Mouse (Mus musculus) limb, embryonic 11.5 days (tissue): ENCODE data around the gene 2310079G19Rik. TPM values are rescaled to one million over a fixed set of nuclear protein-coding genes. Genes with fewer than 3 reads are reported as not detected.

Experiments used
- ATAC-seq: fragments of 200-750 bp; cut with Nextera tagmentation; 2 replicates; pipeline ENCODE4 v1.8.0; 2017; ENCODE audit warnings: low read depth; ENCODE audit not compliant: insufficient number of reproducible peaks, low FRiP score, low TSS enrichment
- DNase-seq: peaks from one replicate; pipeline ENCODE4 v3.0.0-alpha.2; 2015; ENCODE audit warnings: low spot score
- H3K27ac ChIP-seq: fragments of 300-500 bp; sonication (generic); replicated peaks from 2 replicates; pipeline ENCODE4 v1.5.1; 2014; ENCODE audit warnings: low read depth, mild to moderate bottlenecking, low read length
- H3K27me3 ChIP-seq: fragments of 300-500 bp; sonication (generic); 2 replicates; pipeline ENCODE4 v1.6.1; 2014; ENCODE audit warnings: mild to moderate bottlenecking, low read length, mixed read lengths; ENCODE audit not compliant: control insufficient read depth, insufficient read depth
- H3K36me3 ChIP-seq: fragments of 300-500 bp; sonication (generic); 2 replicates; pipeline ENCODE4 v1.6.1; 2014; ENCODE audit warnings: mild to moderate bottlenecking, low read length, moderate library complexity, mixed read lengths; ENCODE audit not compliant: control insufficient read depth, insufficient read depth
- H3K4me1 ChIP-seq: fragments of 300-500 bp; sonication (generic); 2 replicates; pipeline ENCODE4 v1.6.1; 2014; ENCODE audit warnings: low read length, mixed read lengths; ENCODE audit not compliant: control insufficient read depth, insufficient read depth
- H3K4me2 ChIP-seq: fragments of 300-500 bp; sonication (generic); 2 replicates; pipeline ENCODE4 v1.6.1; 2014; ENCODE audit warnings: low read depth, mild to moderate bottlenecking, moderate library complexity; ENCODE audit not compliant: severe bottlenecking
- H3K4me3 ChIP-seq: fragments of 300-500 bp; sonication (generic); 2 replicates; pipeline ENCODE4 v1.5.1; 2014; ENCODE audit warnings: low read depth, low read length
- H3K9ac ChIP-seq: fragments of 300-500 bp; sonication (generic); 2 replicates; pipeline ENCODE4 v1.6.1; 2014; ENCODE audit warnings: mild to moderate bottlenecking, low read length
- H3K9me3 ChIP-seq: fragments of 300-500 bp; sonication (generic); 2 replicates; pipeline ENCODE4 v1.6.1; 2016; ENCODE audit warnings: low read length; ENCODE audit not compliant: control insufficient read depth
- WGBS: fragments of 180-500 bp; shearing (Covaris S2); extraction: QIAGEN DNeasy Blood & Tissue Kit; methylation state at CpG from one replicate; pipeline ENCODE4 v1.1.7; 2014; 5-methylcytosine and 5-hydroxymethylcytosine counted together
- polyA plus RNA-seq: library from polyadenylated mRNA; unstranded; fragments of >200 nt; fragmentation: Nextera tagmentation; extraction: Ambion mirVana; gene quantifications from 2 replicates; pipeline ENCODE4 v1.2.1, GENCODE M21; 2014

Gene 2310079G19Rik
- polyA plus RNA-seq, 1 experiment from 2014 or later, result not detected

- Histone ChIP-seq H3K9me3 (no peaks in the 10 kb centered on the region), H3K27me3 (no peaks in the 10 kb centered on the region), H3K36me3 (no peaks in the 10 kb centered on the region), H3K4me3 (no peak overlapping the region), H3K4me2 (no peak overlapping the region), H3K4me1 (no peaks in the 10 kb centered on the region), H3K9ac (no peak overlapping the region), H3K27ac (no peak overlapping the region)
- DNase-seq, result no peak
- WGBS, result 29% methylated on average over 4 of the region's 4 CpGs
- no peak for ATAC-seq
Observed at GRCm38 (mm10) chr16:88635142-88635541, 7.7 kb upstream of the 2310079G19Rik start.

DNA sequence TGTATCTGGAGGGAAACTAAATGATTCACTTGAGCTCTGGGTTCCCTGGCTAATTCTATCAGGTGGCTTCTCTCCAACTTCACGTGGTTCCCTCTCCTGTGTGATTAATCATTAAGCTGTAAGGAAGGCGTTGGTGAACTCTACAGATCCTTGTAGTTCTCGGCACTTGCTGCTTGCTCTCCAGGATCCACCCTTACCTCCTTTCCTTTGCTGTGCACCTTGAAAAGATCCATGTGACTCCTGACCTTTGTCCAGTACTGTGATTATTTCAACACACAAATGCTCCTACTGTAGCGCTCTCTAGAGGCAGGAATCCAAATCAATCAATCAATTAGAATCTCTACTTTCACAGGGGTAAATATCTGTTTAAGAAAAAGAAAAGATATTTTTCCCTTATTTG is 4.0 kb upstream of the 2310079G19Rik start:
- Histone ChIP-seq H3K9ac (no peak overlapping the region), H3K27ac (no peak overlapping the region), H3K27me3 (no peaks in the 10 kb centered on the region), H3K4me3 (no peak overlapping the region), H3K4me2 (no peak overlapping the region), H3K4me1 (no peaks in the 10 kb centered on the region), H3K36me3 (no peaks in the 10 kb centered on the region), H3K9me3 (no peaks in the 10 kb centered on the region)
- WGBS, result 73% methylated on average over 4 of the region's 4 CpGs
- ATAC-seq (no peak), DNase-seq (no peak)

GRCm38 (mm10) chr16:88612712-88613111 is 14.8 kb downstream of the 2310079G19Rik start:
- no peaks in the 10 kb centered on the region for H3K4me1 ChIP-seq
- H3K27me3 ChIP-seq, result no peaks in the 10 kb centered on the region
- H3K27ac ChIP-seq, result no peak overlapping the region
- no peaks in the 10 kb centered on the region for H3K36me3 ChIP-seq
- DNase-seq (no peak), ATAC-seq (no peak)
- no peak overlapping the region for H3K9ac ChIP-seq
- no peak overlapping the region for H3K4me3 ChIP-seq
- H3K9me3 ChIP-seq, result no peaks in the 10 kb centered on the region
- H3K4me2 ChIP-seq, result no peak overlapping the region
- WGBS, result 86% methylated on average over 4 of the region's 4 CpGs

DNA sequence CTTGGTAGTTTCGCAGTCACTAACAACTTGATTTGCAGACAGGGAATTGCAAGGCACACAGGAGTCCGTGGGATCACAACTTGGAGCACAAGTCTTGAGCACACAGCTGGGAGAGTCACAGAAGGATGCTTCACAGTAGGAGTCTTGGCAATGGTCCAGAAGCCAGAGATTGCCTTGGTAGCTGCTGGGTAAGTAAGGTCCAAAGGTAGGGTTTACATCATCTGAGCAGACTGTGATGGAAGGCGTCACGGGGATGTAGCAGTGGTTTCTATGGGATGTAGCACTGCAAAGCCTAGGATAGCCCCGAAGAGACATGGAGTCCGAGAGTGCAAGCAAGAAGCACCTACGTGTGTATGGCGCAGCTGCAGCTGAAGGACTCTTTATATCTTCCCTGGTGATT is 15.5 kb downstream of the 2310079G19Rik start, which contains the start of gene Krtap24-1:
Gene Krtap24-1 (minus strand): TSS at position 358 of the 400 bp plus-strand sequence.
- Histone ChIP-seq H3K36me3 (no peaks in the 10 kb centered on the region), H3K9me3 (no peaks in the 10 kb centered on the region), H3K27me3 (no peaks in the 10 kb centered on the region), H3K4me1 (no peaks in the 10 kb centered on the region), H3K27ac (no peak within 1 kb of the TSS), H3K4me3 (no peak within 1 kb of the TSS), H3K4me2 (no peak within 1 kb of the TSS), H3K9ac (no peak within 1 kb of the TSS)
- ATAC-seq, result no peak
- DNase-seq, result no peak
- WGBS, result 93% methylated on average over 8 of the region's 8 CpGs

GRCm38 (mm10) chr16:88604570-88604969 is 22.9 kb downstream of the 2310079G19Rik start:
- H3K4me3 ChIP-seq, result no peak overlapping the region
- peaks cover 12% of the 10 kb centered on the region; the same call in 1 of the 2 replicates for H3K4me1 ChIP-seq
- DNase-seq, result no peak
- H3K27ac ChIP-seq, result no peak overlapping the region
- no peaks in the 10 kb centered on the region for H3K27me3 ChIP-seq
- H3K4me2 ChIP-seq, result no peak overlapping the region
- no peaks in the 10 kb centered on the region for H3K9me3 ChIP-seq
- 76% methylated on average over 6 of the region's 6 CpGs for WGBS
- H3K36me3 ChIP-seq, result no peaks in the 10 kb centered on the region
- H3K9ac ChIP-seq, result no peak overlapping the region
- ATAC-seq, result no peak

DNA sequence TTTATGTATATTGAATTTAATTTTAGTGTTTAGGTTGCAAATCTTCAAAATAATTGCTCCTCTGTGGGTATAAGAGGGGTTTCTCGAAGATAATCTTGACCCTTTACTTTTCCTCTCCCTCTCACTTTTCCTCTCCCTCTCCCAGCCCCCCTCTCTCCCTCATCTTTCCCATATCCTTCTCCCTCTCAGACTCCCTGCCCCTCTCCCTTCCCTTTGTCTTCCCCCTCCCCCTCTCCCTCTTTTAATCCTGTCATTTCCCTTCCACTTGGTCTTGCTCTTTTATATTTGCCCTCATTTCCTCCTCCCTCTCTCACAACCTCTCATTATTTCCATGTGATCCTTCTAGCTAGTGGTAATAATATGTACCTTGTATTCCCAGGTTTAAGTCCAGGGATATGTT is 25.0 kb downstream of the 2310079G19Rik start:
- Histone ChIP-seq H3K4me1 (peaks cover 15% of the 10 kb centered on the region), H3K4me2 (no peak overlapping the region), H3K36me3 (no peaks in the 10 kb centered on the region), H3K9me3 (no peaks in the 10 kb centered on the region), H3K27me3 (no peaks in the 10 kb centered on the region), H3K27ac (no peak overlapping the region), H3K4me3 (no peak overlapping the region), H3K9ac (no peak overlapping the region)
- ATAC-seq (no peak), DNase-seq (no peak)
- WGBS, result 33% methylated on average over 1 of the region's 1 CpGs

DNA sequence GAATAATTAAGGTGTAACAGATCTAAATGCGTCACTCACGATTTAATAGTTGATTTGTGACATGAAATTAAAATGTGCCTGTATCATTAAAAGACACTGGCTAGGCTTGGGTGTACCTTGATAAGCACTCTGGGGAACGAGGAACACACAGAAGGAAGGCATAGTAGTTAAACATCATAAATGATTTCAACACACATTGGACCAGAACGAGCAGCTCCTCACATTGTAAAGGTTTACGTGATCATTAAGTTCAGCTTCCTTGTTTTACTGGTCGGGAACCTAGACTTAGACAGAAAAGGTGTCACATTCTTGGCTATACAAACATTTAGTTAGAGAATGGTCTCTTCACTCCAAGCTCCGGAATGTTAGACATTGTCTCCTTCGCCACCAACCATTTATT is 27.2 kb downstream of the 2310079G19Rik start:
- no peaks in the 10 kb centered on the region for H3K27me3 ChIP-seq
- ATAC-seq, result 0 out of 2 replicates have a peak, but pooled peaks have one; percentile 28
- H3K9me3 ChIP-seq, result no peaks in the 10 kb centered on the region
- no peak overlapping the region for H3K27ac ChIP-seq
- 28% methylated on average over 8 of the region's 8 CpGs for WGBS
- no peaks in the 10 kb centered on the region for H3K36me3 ChIP-seq
- H3K9ac ChIP-seq, result no peak overlapping the region
- DNase-seq, result peak; percentile 23
- peak overlapping the region; percentile 27; the same call in 1 of the 2 replicates for H3K4me2 ChIP-seq
- no peak overlapping the region for H3K4me3 ChIP-seq
- peaks cover 15% of the 10 kb centered on the region for H3K4me1 ChIP-seq

GRCm38 (mm10) chr16:88599504-88600237 is 27.8 kb downstream of the 2310079G19Rik start:
- Histone ChIP-seq H3K36me3 (no peaks in the 10 kb centered on the region), H3K4me1 (peaks cover 15% of the 10 kb centered on the region), H3K4me2 (peak overlapping the region; percentile 27), H3K4me3 (no peak overlapping the region), H3K27me3 (no peaks in the 10 kb centered on the region), H3K27ac (no peak overlapping the region), H3K9me3 (no peaks in the 10 kb centered on the region), H3K9ac (no peak overlapping the region)
- DNase-seq (peak; percentile 81), ATAC-seq (peak; percentile 87)
- WGBS, result 5% methylated on average over 16 of the region's 16 CpGs

GRCm38 (mm10) chr16:88592758-88593157 is 34.7 kb downstream of the 2310079G19Rik start:
- no peak overlapping the region for H3K27ac ChIP-seq
- no peak for ATAC-seq
- H3K9ac ChIP-seq, result no peak overlapping the region
- no peaks in the 10 kb centered on the region for H3K36me3 ChIP-seq
- no peak overlapping the region for H3K4me3 ChIP-seq
- no peaks in the 10 kb centered on the region for H3K9me3 ChIP-seq
- no peak overlapping the region for H3K4me2 ChIP-seq
- H3K4me1 ChIP-seq, result no peaks in the 10 kb centered on the region
- H3K27me3 ChIP-seq, result no peaks in the 10 kb centered on the region
- no peak for DNase-seq
